Mouse (Mus musculus) neural tube, embryonic 14.5 days (tissue): Measurements from ENCODE around the gene Gm44503. TPM values are rescaled to one million over a fixed set of nuclear protein-coding genes. Genes with fewer than 3 reads are reported as not detected.

ENCODE experiments used
- ATAC-seq: fragments of 200-750 bp; cut with Nextera tagmentation; 2 replicates; pipeline ENCODE4 v1.8.0; 2017; ENCODE audit warnings: low read depth, mild to moderate bottlenecking, moderate TSS enrichment, moderate library complexity
- H3K27ac ChIP-seq: fragments of 300-500 bp; sonication (generic); 2 replicates; pipeline ENCODE4 v1.5.1; 2014; ENCODE audit warnings: low read depth, mild to moderate bottlenecking, control low read depth, low read length, moderate library complexity, mixed read lengths
- H3K27me3 ChIP-seq: fragments of 300-500 bp; sonication (generic); 2 replicates; pipeline ENCODE4 v1.6.1; 2014; ENCODE audit warnings: low read length; ENCODE audit not compliant: control insufficient read depth, insufficient read depth
- H3K36me3 ChIP-seq: fragments of 300-500 bp; sonication (generic); 2 replicates; pipeline ENCODE4 v1.6.1; 2014; ENCODE audit warnings: low read length, mixed read lengths; ENCODE audit not compliant: control insufficient read depth, insufficient read depth
- H3K4me1 ChIP-seq: fragments of 300-500 bp; sonication (generic); 2 replicates; pipeline ENCODE4 v1.6.1; 2014; ENCODE audit warnings: low read length; ENCODE audit not compliant: control insufficient read depth, insufficient read depth
- H3K4me2 ChIP-seq: fragments of 300-500 bp; sonication (generic); 2 replicates; pipeline ENCODE4 v1.6.1; 2014; ENCODE audit warnings: mild to moderate bottlenecking, low read depth, low read length, control low read depth
- H3K4me3 ChIP-seq: fragments of 300-500 bp; sonication (generic); 2 replicates; pipeline ENCODE4 v1.5.1; 2014; ENCODE audit warnings: low read depth, low read length, control low read depth, mixed read lengths
- H3K9ac ChIP-seq: fragments of 300-500 bp; sonication (generic); replicated peaks from 2 replicates; pipeline ENCODE4 v1.6.1; 2014; ENCODE audit warnings: low read depth, mild to moderate bottlenecking, control low read depth, low read length, mixed read lengths
- H3K9me3 ChIP-seq: fragments of 300-500 bp; sonication (generic); 2 replicates; pipeline ENCODE4 v1.6.1; 2016; ENCODE audit warnings: low read length; ENCODE audit not compliant: control insufficient read depth
- WGBS: fragments of 180-500 bp; shearing (Covaris S2); extraction: QIAGEN DNeasy Blood & Tissue Kit; methylation state at CpG from one replicate; pipeline ENCODE4 v1.1.7; 2014; 5-methylcytosine and 5-hydroxymethylcytosine counted together
- microRNA-seq: library from miRNA; unstranded; fragments of <30 nt; microRNA quantifications from one replicate; pipeline ENCODE4, GENCODE M21; 2016
- polyA plus RNA-seq: library from polyadenylated mRNA; unstranded; fragments of >200 nt; fragmentation: Nextera tagmentation; extraction: Ambion mirVana; gene quantifications from 2 replicates; pipeline ENCODE4 v1.2.1, GENCODE M21; 2014

Gene Gm44503
- polyA plus RNA-seq, 1 experiment from 2014 or later = not detected

GRCm38 (mm10) chr9:73047906-73048305, 89.3 kb downstream of the Gm44503 start:
- H3K9me3 ChIP-seq = no peaks in the 10 kb centered on the region
- no peak overlapping the region for H3K4me3 ChIP-seq
- no peak overlapping the region for H3K4me2 ChIP-seq
- H3K27me3 ChIP-seq = no peaks in the 10 kb centered on the region
- no peak overlapping the region for H3K9ac ChIP-seq
- no peak overlapping the region for H3K27ac ChIP-seq
- 0 out of 2 replicates have a peak, but pooled peaks cover 2% of the 10 kb centered on the region for H3K4me1 ChIP-seq
- ATAC-seq = no peak
- WGBS = 91% methylated on average over 2 of the region's 2 CpGs
- no peaks in the 10 kb centered on the region for H3K36me3 ChIP-seq

GRCm38 (mm10) chr9:73048927-73049326, 90.3 kb downstream of the Gm44503 start:
- H3K9ac ChIP-seq = no peak overlapping the region
- no peak overlapping the region for H3K4me2 ChIP-seq
- H3K36me3 ChIP-seq = no peaks in the 10 kb centered on the region
- H3K4me3 ChIP-seq = no peak overlapping the region
- no peaks in the 10 kb centered on the region for H3K27me3 ChIP-seq
- 0 out of 2 replicates have a peak, but pooled peaks cover 2% of the 10 kb centered on the region for H3K4me1 ChIP-seq
- 14% methylated on average over 4 of the region's 4 CpGs for WGBS
- H3K27ac ChIP-seq = no peak overlapping the region
- ATAC-seq = no peak
- no peaks in the 10 kb centered on the region for H3K9me3 ChIP-seq

GRCm38 (mm10) chr9:73049833-73050232, 91.2 kb downstream of the Gm44503 start:
- ATAC-seq = no peak
- Histone ChIP-seq H3K9ac (no peak overlapping the region), H3K4me2 (no peak overlapping the region), H3K27ac (no peak overlapping the region), H3K27me3 (no peaks in the 10 kb centered on the region), H3K4me3 (no peak overlapping the region), H3K9me3 (no peaks in the 10 kb centered on the region), H3K4me1 (0 out of 2 replicates have a peak, but pooled peaks cover 2% of the 10 kb centered on the region), H3K36me3 (no peaks in the 10 kb centered on the region)
- WGBS = 73% methylated on average over 5 of the region's 5 CpGs

GRCm38 (mm10) chr9:73050606-73051005, 92.0 kb downstream of the Gm44503 start:
- no peaks in the 10 kb centered on the region for H3K27me3 ChIP-seq
- WGBS = 65% methylated on average over 8 of the region's 8 CpGs
- H3K27ac ChIP-seq = no peak overlapping the region
- H3K4me2 ChIP-seq = no peak overlapping the region
- no peaks in the 10 kb centered on the region for H3K4me1 ChIP-seq
- no peak overlapping the region for H3K9ac ChIP-seq
- H3K9me3 ChIP-seq = no peaks in the 10 kb centered on the region
- H3K36me3 ChIP-seq = no peaks in the 10 kb centered on the region
- no peak overlapping the region for H3K4me3 ChIP-seq
- ATAC-seq = no peak

GRCm38 (mm10) chr9:73055441-73055911, 96.8 kb downstream of the Gm44503 start:
- ATAC-seq = no peak
- Histone ChIP-seq H3K9ac (no peak overlapping the region), H3K4me3 (no peak overlapping the region), H3K4me2 (no peak overlapping the region), H3K27ac (no peak overlapping the region), H3K4me1 (no peaks in the 10 kb centered on the region), H3K9me3 (no peaks in the 10 kb centered on the region), H3K27me3 (no peaks in the 10 kb centered on the region), H3K36me3 (no peaks in the 10 kb centered on the region)
- 80% methylated on average over 10 of the region's 10 CpGs for WGBS

- no peaks in the 10 kb centered on the region for H3K9me3 ChIP-seq
- no peaks in the 10 kb centered on the region for H3K36me3 ChIP-seq
- no peak overlapping the region for H3K4me3 ChIP-seq
- H3K27ac ChIP-seq = no peak overlapping the region
- no peak for ATAC-seq
- H3K27me3 ChIP-seq = no peaks in the 10 kb centered on the region
- no peak overlapping the region for H3K9ac ChIP-seq
- WGBS = 84% methylated on average over 4 of the region's 4 CpGs
- no peak overlapping the region for H3K4me2 ChIP-seq
- H3K4me1 ChIP-seq = no peaks in the 10 kb centered on the region
Observed at GRCm38 (mm10) chr9:73059224-73059623, 100.6 kb downstream of the Gm44503 start.

GRCm38 (mm10) chr9:73063621-73064290, 105.1 kb downstream of the Gm44503 start:
- no peak overlapping the region for H3K4me3 ChIP-seq
- no peak for ATAC-seq
- H3K36me3 ChIP-seq = no peaks in the 10 kb centered on the region
- H3K27me3 ChIP-seq = no peaks in the 10 kb centered on the region
- H3K4me1 ChIP-seq = no peaks in the 10 kb centered on the region; the same call in 1 of the 2 replicates
- no peak overlapping the region for H3K27ac ChIP-seq
- peak overlapping the region; percentile 24; the same call in 1 of the 2 replicates for H3K4me2 ChIP-seq
- no peaks in the 10 kb centered on the region for H3K9me3 ChIP-seq
- WGBS = 24% methylated on average over 15 of the region's 15 CpGs
- no peak overlapping the region for H3K9ac ChIP-seq

Small RNA genes within 50 kb of the gene (microRNA-seq; reads per million reads assigned to microRNA genes)
- gene Gm27353 = not detected

Other genes starting within 250 kb of the Gm44503 start
- gene Prtg, start 152.0 kb upstream of the Gm44503 start, polyA plus RNA-seq = 0.43 and 0.80 TPM in 2 replicates
- 19.7 and 20.5 TPM in 2 replicates for gene Pygo1, start 33.2 kb upstream of the Gm44503 start, polyA plus RNA-seq
- gene Dyx1c1, start 67 bp upstream of the Gm44503 start, polyA plus RNA-seq = 2.9 and 3.2 TPM in 2 replicates
- gene Ccpg1os, start 26.5 kb downstream of the Gm44503 start, polyA plus RNA-seq = 22.1 and 25.1 TPM in 2 replicates
- gene Ccpg1, start 26.6 kb downstream of the Gm44503 start, polyA plus RNA-seq = 33.8 and 47.7 TPM in 2 replicates
- 16.4 and 18.6 TPM in 2 replicates for gene Pigb, start 81.5 kb downstream of the Gm44503 start, polyA plus RNA-seq
- 0.88 and 1.0 TPM in 2 replicates for gene Rab27a, start 86.0 kb downstream of the Gm44503 start, polyA plus RNA-seq
- 0.32 TPM in 1 of 2 replicates, not detected in the other for gene Khdc3, start 143.0 kb downstream of the Gm44503 start, polyA plus RNA-seq
- gene Gm20509, start 143.6 kb downstream of the Gm44503 start, polyA plus RNA-seq = not detected in 2 replicates
- gene Rsl24d1, start 154.6 kb downstream of the Gm44503 start, polyA plus RNA-seq = 103 and 107 TPM in 2 replicates